Mouse (Mus musculus): ENCODE data around the gene Slc50a1.

Gene Slc50a1

DNA sequence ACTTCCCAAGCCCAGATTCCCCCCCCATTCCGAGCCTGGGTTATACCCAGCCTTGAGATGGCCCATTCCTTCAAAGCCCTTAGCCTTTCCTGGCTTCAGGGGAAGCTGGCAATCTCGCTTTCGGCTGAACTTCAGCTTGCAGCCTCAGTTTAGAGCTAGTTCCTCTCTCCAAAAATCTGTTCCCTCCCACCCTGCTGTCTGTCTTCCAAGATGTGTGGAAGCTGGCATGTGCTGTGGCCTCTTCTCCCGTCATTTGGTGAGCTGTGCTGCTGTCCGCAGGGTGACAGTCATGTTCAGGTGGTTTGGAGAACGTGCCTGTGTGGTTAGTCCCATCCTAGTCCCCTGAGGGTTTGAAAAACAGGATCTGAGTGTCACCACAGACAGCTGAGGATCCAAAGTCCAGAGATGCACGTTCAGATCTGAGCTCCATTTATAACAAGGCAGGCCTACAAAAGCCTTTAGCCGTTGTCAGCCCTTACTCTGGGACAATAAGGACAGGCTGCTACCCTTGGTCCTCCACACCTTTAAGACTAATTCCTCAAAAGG, 25.4 kb upstream of the Slc50a1 start:
- no peak for DNase-seq (ENCODE audit: low read depth, low spot score)

DNA sequence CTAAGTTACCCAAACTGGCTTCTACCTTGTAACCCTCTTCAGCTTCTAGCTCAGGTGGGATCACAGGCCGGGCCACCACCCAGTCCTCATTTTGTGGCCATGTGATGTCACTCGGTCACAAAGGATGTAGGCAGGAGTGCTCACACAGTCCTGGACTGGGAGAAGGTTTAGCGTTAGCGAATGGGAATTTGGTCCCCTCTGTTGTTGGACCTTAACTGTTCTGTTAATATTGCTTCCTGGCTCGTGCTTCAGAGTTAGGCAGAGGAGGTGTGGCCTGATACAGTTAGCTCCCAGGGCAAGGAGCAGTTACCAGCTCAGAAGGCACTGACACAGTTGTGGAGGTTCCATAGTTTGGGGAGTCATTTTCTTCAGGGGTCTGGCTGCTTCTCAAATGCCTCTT, 23.8 kb upstream of the Slc50a1 start:
- no peak for DNase-seq (ENCODE audit: low read depth, low spot score)

DNA sequence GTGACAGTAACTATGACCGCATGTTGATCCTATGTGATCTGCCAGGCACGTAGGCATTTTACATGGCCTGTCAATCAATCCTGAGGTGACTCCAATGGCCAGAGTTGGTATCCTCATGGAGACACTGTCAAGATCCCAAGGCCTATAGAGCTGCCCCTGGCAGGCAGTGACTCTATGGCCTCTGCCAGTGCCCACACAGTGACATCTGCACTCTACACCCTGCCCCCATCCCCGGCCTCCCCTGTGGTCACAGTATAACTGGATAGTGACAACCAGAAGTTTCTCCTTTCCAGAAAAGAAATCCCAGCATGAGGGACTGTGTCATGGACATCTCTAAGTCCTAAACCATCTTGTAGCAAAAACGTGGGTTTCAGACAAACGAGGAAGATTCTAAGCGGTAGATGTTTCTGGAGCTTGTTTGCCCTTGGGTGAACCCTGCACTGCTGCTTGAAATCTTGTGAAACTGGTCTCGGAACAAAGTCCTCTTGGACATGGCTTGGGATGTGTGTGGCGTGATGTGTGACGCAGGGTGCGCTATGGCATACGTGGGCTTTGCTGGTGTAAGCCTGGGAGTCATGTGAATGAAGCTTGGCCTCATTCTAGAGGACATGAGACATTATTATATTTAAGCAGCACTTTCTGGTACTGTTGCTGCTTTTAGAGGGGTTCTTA, 23.0 kb upstream of the Slc50a1 start:
- no peak for DNase-seq (ENCODE audit: low read depth, low spot score)

DNA sequence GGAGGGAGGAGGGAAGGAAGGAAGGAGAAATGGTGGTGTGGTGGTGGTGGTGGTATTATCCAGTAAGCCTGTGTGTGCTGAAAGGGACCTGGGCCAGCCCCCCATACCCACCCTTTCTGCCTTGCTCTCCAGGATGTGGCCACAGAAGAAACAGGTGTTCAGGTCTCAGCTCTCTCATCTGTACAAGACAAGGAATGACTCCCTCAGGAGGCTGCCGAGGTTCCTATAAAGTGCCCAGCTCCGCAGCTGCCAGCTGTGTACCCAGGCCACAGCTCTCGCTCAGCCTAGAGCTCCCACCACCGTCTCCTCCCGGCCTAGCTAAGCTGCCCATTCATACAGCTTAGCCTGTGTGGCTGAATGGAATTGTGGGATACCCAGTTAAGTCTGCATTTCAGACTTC, 21.9 kb upstream of the Slc50a1 start:
- DNase-seq (ENCODE audit: low read depth, low spot score): no peak

DNA sequence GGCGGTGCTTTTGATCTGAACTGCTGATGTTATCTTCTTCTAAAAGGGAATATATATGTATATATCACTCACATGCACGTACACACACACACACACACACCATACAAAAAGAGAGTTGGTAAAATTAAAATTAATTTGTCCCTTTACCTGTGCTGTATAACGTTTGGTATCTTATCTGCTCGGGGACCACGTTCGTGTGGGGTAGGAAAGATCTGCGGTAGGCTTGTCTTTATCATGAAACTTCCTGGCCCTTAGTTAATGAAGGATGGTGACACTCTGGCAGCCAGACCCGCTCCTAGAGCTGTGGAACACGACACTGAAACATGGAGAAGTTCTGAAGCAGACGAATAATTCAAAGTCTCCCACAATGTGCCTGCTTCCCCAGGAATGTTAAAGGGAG, 21.5 kb upstream of the Slc50a1 start:
- no peak for DNase-seq (ENCODE audit: low read depth, low spot score)

DNA sequence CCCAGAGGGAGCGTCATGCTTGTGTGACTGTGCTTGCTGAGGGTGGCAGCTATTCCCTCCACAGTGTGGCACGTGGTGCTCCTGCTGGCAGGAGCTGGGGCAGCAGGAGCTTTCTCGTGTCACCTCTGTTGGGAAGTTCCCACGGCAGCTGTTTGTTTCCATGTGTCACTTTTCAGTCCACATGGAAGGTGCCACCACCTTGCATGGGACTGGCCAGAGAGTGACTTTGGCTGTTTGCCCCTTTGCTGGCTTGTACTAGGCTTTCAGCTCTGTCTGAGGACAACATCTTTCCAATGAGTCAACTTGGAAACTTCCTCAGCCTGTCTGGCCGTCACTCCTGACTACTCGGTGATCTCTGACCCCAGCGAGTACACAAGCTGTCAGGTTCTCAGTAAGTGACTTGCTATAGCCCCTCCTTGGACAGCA, 18.1 kb upstream of the Slc50a1 start:
- DNase-seq (ENCODE audit: low read depth, low spot score): no peak

DNA sequence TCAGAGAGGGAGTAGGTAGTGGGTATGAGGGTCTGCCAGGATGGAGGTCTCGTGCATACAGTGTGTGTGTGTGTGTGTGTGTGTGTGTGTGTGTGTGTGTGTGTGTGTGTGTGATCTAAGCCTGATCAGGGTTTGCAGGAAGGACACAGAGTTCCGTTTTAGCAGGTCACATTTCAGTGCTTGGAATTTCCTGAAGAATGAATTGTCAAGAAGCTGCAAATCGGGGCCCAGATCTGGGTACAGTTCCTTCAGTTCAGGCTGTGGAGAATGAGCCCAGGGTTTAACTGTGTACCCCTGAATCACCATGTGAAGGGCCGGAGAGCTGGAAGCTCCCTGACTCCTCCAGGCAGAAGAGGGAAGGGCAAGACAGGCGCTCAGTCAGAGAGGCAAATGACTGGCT, 16.9 kb upstream of the Slc50a1 start:
- no peak for DNase-seq (ENCODE audit: low read depth, low spot score)

DNA sequence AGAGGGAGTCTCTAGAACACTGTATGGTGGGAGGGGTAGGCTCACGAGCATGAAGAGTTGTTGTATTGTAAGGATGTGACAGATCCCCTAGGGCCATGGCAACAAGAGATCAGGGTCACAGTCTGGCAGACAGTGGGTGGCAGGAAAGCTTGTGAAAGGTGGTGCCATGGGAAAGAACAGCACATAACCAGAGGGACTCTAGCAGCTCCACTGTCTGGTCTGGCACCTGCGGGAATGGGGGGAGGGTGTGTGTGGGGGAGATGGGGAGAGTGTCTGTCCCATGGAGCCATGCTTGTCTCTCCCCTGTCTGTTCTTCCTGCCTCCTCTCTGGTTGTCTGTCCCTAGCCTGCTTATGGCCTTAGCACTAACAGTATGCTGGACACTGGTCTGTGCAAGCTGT, 15.2 kb upstream of the Slc50a1 start:
- no peak for DNase-seq (ENCODE audit: low read depth, low spot score)

DNA sequence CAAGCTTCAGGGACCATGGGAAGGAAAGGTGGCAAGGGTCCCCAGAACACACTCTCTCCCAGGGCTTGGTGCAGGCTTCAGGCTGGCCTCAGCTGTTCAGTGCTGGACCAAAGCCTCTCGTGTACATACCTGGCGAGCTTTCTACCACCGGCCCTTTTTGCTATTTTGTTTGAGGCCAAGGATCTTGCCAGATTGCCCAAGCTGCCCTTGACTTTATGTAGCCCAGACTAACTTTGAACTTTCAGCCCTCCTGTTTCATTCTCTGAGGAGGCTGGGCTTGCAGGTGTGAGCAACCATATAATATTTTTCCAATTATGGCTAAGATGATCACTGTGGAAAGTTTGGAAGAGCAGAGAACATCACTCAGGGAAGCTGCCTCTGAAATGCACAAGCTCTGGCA, 13.9 kb upstream of the Slc50a1 start:
- no peak for DNase-seq (ENCODE audit: low read depth, low spot score)

DNA sequence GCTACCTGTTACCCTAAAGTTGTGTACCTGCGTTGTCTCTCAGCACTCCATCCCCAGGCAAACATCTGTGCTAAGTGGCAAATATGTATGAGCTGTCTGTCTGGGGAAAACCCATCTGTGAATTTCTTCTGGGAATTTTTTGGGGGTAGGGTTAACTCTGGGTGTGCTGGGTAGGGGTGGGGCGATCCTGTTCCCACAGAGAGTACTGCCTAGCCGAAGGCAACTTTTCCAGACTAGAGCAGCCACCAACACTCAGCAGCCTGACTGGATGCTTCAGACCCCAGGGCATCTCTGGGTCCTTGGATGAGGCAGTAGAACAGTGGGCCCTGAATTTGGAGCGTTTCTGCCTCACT, 11.9 kb upstream of the Slc50a1 start:
- no peak for DNase-seq (ENCODE audit: low read depth, low spot score)

DNA sequence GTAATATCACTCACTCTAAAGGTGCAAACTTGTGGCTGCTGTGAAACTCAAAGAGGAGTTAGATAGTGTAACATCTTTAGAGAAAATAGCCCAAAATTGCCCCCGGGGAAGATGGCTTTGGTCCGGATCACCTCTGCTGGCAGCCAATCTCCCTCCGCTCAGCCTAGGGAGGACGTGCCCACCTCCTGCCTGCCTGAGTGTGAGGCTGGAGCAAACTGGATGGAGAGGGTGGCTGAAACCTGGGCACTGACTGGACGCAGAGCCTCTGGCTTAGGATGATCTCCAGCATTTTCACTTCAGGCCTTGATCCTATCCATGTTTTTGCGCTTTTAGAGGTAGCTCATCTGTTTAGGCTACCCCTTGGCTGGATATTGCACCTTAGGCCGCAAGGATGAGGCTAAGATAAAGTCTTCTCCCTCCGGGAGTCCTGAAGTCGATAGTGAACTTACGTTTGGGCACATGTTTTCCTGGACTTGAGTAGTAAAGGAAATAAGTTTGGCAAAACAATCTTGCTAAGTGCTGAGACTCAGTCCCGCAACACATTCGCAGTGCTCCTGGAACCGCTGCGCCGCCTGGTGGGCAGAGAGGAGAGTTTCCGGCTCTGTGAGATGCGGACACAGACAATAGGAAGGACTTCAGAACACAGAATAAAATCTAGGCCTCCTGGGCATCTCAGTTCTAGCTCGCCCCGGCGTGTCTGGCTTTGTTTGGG, 11.4 kb upstream of the Slc50a1 start:
- DNase-seq (ENCODE audit: low read depth, low spot score): no peak

DNA sequence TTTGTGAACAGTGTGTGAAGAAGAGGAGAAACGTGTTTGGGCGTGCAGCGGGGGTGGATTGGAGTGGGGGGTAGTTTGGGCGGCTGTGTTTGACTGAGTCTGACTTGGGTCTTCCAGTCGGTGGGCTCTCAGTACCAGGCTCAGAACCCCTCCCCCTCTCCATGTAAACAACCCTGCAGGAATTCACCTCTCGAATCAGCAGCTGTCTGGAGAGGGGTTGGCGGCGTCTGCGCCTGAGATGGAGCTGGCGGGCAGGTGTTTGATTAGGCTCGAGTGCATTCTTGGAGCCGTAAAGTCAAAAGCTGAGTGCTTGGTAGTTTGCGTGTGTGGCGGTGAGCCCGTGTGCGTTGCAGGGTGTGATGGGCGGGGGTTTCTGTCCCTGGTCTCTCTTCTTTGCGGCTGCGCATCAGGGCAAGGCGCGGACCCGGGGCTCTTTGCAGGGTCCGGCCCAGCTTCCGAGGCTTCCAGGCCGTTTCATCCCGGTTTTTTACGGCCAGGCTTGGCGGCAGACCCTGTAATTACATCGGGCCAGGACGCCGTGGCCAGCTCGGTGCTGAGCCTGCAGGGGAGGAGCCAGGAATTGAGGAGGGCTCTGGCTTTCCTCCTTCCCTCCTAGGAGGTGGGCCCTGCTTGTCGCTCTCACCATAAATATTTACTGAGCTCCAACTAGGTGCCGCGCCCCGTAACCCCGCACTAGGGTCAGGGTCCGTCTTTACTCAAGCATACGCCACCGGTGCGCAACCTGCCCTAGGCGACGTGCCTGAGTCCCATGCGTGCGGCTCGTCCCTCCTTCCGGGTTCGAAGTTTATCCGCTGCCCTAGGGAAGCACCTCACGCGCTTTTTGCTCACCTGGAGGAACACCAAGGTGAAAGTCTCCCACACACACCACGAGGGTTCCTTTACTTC, 10.5 kb upstream of the Slc50a1 start, which contains the start of gene Efna1:
Gene Efna1, minus strand, starts transcription at position 537 of the 906 bp plus-strand sequence.
- no peak for DNase-seq (ENCODE audit: low read depth, low spot score)

DNA sequence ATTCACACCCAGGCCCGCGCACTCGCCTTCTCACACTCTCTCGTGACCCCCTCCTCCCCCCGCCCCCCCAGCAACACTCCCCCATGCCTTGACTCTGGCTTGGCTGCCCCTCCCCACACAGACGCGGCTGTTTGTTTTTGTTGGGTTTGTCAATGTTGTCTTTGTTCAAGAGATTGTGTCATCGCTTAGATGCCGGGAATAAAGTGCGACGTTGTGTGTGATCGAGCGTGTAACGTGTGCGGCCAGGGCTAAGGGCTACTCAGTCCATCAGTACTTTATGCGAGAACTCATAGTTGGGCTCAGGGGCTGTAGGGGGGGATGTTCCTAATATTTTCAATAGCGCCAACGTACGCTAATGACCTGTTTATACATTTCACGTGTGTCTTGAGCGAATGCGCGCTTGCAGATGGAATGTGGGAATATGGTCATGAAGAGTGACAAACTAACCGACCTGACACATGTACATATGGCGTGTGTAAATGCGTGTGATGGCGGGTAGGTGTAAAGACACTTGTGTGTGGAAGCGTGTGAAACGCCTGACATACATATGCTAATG, 9.8 kb upstream of the Slc50a1 start:
- DNase-seq (ENCODE audit: low read depth, low spot score): no peak

DNA sequence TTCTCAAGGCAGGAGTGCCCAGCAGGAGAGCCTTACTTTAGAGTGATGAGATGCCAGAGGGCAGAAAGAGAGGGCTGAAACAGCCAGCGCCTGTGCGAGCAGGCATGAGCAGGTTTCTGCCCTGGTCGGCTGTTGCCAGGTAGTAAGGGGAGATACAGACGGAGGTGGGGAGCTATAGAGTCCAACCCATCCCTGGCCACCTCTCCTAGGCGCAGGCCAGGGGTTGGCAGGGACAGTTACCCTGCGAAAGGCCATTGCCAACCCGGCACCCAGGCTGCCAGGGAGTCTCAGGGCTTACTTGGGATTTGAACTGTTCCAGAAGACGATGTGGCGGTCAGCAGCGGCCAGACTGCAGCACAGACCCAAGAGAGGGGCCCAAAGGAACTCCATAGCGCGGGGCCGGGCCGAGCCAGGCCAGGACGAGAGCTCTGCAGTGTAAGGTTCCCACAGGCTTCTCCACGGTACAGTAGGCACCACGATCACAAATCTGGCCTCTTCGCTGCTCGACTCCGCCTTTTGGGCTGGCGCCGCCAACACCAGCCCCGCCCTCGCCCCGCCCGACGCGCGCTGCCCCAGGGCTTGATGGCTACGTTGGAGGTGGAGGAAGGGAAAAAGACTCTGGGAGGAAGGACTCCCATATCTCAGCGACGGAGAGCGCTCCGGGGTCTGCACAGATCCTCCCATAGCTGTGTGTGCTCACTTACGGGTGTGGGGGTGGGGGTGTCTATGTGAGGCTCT, 9.0 kb upstream of the Slc50a1 start:
- DNase-seq (ENCODE audit: low read depth, low spot score): no peak

DNA sequence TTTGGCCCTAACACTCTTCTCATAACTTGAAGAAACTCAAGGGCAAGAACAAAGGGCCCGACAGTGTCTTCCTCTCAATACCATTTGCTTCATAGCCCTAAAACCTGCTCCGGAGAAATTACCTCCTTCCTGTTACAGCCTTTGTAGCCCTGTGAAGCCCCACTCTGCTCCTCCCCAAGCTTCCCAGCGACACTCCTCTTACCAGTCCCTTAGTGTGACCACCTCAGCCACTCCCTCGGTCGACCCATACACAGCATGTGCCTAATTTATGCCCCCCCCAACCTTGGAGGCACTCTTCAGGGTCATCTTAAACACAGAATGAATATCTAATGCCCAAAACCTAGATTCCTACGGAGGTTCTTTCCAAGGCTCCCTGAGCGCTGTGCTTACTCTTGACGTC, 8.3 kb upstream of the Slc50a1 start:
- no peak for DNase-seq (ENCODE audit: low read depth, low spot score)

DNA sequence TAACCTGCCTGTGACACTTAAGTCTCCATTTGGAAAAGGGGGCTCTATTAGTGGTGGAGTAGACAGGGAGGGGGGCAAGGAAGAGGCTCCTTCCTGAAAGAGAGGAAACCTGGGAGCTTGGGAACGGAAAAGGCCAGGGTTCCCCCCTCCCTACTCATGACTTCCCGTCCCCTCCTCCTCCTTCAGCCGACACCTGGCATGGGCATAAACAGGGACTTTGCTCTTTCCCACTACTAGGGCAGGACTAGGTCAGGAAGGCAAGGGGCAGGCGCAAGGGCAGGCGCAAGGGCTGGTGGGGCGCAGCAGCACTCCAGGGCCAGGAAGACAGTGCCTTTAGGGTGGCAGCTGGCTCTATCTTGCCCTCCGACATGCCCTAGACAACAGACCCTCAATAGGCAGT, 7.7 kb upstream of the Slc50a1 start:
- DNase-seq (ENCODE audit: low read depth, low spot score): no peak

DNA sequence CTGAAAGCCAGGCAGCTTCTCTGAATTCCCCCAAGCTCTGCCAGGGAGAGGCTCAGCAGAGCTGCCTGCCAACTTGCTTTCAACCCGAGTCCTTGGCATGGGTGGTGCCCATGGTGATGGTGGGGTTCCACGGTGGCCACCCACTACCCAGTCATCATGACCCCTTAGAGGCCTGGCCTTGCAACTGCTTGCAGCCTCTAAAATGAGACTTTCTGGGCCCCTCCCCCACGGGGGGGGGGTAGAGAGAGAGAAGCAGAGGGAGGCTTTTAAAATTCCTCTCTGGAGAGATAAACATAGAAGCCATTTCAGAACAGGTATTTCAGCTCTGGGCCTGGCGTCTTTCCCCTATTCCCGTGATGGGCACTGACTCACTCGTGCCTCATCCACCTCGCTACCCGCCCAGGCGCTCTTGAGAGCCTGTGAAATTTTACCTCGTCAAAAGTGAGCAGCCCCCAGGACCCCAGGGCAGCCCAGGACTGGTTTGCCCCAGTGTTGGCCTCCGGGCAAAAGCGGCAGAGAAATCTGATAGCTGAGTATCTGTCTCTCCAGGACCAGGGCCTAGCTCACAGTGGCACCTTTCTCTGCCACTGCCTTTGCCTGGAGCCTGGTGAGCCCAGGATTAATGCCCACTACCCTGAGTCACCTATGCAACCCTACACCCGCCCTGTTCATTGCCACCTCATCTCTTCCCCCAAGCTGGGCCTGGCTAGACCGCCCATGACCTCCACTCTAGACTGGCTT, 7.1 kb upstream of the Slc50a1 start:
- no peak for DNase-seq (ENCODE audit: low read depth, low spot score)

DNA sequence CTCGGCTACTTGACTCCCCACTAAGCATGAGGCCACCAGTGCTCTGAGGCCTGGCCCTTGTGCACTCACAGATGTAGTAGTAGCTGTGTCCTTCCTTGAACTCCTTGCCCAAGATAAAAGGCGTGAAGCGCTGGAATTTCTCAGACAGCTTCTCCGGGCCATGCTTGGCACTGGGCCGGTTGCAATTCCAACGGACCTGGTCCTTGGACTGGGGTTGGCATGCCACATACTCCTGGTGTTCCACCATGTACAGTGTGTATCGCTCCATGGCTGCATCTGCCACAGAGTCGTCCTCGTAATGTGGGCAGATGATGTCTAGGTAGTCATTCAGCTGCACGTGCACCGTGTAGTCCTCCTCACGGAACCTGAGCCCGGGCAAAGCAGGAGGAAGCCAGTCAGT, 5.7 kb upstream of the Slc50a1 start:
- DNase-seq (ENCODE audit: low read depth, low spot score): no peak

DNA sequence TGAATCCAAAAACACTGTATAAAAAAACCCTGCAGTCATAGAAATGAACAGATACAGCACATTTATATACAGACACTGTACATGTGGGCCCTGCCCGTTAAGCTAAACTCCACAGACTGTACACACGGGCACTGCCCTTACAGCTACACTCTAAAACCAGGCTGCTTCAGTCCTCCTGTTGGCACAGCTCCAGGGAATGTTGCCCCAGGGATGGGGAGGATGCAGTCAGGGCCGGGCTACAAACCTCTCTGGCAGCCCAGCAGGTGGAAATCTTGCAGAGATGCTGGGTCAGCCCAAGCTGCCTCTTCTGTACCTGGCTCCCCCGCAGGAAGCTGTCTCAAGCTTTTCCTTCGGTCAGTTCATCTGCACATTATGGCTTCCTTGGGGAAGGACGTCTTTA, 1.4 kb upstream of the Slc50a1 start:
- no peak for DNase-seq (ENCODE audit: low read depth, low spot score)

DNA sequence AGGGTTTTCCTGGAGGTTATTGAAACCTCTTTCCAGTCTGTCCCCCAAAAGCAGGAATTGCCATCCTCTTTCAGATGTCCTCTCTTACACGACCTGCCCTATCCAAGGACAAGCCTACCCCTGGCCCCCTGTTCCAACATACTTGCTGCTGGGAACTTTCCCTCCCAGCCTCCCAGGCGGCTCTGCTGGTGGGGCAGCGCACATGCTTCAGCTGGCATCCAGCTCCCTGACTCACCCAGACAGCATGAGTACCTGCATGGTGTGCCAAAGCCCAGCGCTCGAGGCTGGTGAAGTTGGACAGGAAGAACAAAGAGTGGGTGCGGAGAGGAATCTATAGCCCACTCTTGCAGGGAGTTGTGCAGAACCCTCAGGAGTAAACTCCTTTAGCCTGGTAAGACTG, 521 bp upstream of the Slc50a1 start:
- DNase-seq (ENCODE audit: low read depth, low spot score): no peak

DNA sequence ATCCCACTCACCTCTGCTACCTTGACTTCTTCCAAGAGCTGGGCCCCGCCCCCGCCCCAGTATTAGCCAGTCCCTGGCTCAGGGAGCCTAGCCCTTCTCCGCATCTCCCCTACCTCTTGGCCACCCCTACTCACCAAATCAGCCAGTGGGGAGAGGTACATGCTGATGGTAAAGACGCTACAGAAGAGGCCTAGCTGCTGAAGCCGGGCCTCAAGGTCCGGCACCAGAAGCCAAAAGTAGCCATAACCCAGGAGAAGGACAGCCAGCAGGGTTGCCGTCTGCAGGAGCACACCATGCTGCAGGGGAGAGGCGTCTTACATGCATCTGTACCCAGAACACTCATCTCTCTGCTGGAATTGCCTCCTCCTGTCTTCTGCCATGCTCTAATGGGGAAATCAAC, 1.5 kb downstream of the Slc50a1 start:
- DNase-seq (ENCODE audit: low read depth, low spot score): no peak
